Mouse (Mus musculus) left cerebral cortex, postnatal 14 days (tissue): ENCODE measurements around the gene Gm17087. TPM values are rescaled to one million over a fixed set of nuclear protein-coding genes. Genes with fewer than 3 reads are reported as not detected.

Experiments
- DNase-seq, 2 experiments: peaks; one replicate each; pipeline ENCODE4 v3.0.0; 2021 to 2022; ENCODE audit warnings: low spot score in 2 of 2, mixed read lengths in 1 of 2
- intact Hi-C: fragments of 180-260 bp; cut with DNase I; formaldehyde crosslinking; loops from one replicate; pipeline ENCODE4 v1.15.1; 2025
- total RNA-seq, 2 experiments: library from RNA; stranded (reverse); gene quantifications; 2 replicates each; pipeline ENCODE4 v1.2.3; 2021

Gene Gm17087
- total RNA-seq, 2 experiments from 2014 or later, result not detected

DNA sequence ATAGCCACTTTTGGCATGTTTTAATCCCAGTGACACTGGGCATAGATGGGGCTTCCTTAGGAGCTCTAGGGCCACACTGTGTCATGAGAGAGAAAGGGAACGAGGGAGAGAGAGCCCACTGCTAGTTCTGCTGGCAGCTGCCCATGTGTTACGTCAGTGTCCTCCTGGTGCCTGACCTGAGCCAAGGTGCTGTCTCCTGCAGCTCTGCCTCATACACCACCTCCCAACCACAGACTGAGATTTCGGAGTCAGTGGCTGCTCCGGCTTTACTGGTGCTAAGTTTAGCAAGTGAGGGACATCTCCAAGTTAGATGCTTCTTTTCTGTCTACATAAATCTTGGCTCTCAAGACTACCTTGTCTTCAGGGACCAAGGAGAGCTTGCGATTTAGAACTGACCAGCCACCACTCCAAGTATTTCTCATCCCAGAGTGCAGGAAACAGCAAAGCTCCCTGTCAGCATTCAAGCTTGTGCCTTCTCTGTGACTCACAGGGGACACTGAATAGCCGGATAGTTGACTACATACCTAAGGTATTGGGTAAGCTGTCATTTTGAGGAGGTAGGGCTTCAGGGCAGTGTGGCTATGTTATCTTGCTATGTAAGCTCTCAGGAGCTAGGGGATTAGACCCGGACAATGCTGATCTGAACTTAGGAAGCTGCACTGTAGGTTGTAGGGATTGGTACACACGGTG lies 14.3 kb downstream of the Gm17087 start:
- DNase-seq, result no peak
- intact Hi-C loops, result no loop called here

DNA sequence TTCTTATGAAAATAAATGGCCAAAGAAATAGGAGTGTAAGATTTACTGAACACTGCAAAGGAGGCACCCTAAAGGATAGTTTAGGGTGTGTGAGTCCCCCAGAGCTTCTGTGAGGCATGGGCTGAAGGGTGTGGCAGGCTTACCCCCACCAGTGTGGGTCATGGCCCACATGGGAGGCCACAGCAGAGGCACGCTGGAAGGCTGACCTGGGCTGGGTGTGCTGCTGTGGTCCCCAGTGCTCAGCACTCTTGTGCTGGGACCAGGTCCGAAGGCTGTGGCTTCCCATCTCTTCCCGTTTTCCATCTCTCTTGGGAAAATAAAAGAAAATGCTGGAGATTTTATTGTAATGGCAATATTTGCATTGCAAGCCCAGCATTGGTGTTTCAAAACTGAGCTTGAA lies 15.1 kb downstream of the Gm17087 start:
- intact Hi-C loops, result no loop called here
- DNase-seq, result no peak

GRCm38 (mm10) chr17:8548733-8549132 lies 18.0 kb downstream of the Gm17087 start:
- DNase-seq, result no peak
- intact Hi-C loops, result no loop called here

DNA sequence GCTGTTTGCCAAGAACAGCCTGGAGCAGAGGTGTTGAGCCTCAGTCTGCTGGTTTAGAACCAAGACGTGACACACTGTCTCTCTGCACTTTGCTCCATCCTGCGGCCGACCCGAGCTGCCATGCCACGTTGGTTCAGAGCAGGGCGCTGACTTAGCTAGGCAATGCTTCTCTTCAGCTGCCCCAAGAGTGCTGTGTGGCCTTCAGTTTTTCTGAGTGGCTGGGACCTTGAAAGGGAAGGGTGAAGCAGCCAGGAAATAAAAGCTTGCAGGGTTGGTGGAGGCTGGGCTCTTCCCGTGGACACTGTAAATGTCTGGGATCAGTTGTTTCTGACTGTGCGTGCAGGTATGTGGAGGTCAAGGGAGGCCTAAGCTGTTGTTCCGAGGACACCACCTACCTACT lies 20.4 kb downstream of the Gm17087 start:
- no peak for DNase-seq
- intact Hi-C loops, result no loop called here

GRCm38 (mm10) chr17:8541974-8542538 lies 24.7 kb downstream of the Gm17087 start:
- DNase-seq, result peak in 1 of 2 experiments; percentile 42
- intact Hi-C loops, result no loop called here

- intact Hi-C loops, result no loop called here
- DNase-seq, result no peak
Measured at GRCm38 (mm10) chr17:8538102-8538501, 28.6 kb downstream of the Gm17087 start.

GRCm38 (mm10) chr17:8536522-8536921 lies 30.2 kb downstream of the Gm17087 start:
- DNase-seq, result no peak
- intact Hi-C loops, result no loop called here

- no peak for DNase-seq
- intact Hi-C loops, result no loop called here
Measured at GRCm38 (mm10) chr17:8533828-8534227, 32.9 kb downstream of the Gm17087 start.

DNA sequence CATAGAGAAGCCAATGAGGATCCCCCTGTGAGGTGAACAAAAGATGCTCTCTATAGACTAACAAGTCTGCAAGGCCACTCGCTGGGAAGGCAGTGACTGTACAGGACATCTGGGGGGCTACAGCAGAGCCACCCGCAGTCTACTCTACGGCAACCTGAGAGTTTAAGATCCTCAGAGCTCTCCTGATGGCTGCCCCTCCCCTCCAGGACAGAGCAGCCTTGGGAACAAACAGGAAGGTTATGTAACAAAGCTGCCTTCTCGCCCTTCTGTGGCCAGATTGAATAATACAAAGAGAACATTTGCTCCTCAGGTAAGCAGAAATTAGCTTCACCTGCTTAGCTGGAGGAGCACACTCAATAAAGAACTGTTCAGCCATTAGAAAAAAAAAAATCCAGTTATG lies 34.1 kb downstream of the Gm17087 start:
- DNase-seq, result no peak
- intact Hi-C loops, result no loop called here

GRCm38 (mm10) chr17:8528641-8529040 lies 38.1 kb downstream of the Gm17087 start:
- intact Hi-C loops, result loop anchor here (2.0 to 5.0 kb wide), 3 partner anchors 34 to 61 kb away; no protein-coding TSS in a partner anchor
- DNase-seq, result no peak

DNA sequence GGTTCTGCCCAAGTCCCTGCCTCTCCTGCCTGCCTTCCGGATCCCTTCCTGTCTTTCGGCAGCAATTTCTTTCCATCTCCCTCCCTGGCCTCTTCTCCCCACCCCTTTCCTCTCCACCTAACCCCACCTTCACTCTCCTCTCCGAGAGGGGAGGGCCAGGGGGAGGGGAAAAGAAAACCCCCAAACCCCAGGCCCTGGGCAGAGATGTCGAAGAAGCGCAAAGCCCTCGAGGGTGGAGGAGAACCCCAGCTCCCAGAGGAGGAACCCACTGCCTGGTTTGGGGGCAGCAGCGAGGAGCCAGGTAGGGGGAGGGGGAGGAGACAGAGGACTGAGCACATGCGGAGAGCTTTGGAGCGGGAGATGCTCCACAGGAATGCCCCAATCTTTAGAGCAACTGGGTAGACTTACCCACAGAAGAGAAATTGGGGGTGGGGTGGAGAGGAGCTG lies 39.9 kb downstream of the Gm17087 start:
- peak; percentile 33 to 34 for DNase-seq
- intact Hi-C loops, result loop anchor here (5.0 kb wide), 2 partner anchors 55 to 60 kb away; no protein-coding TSS in a partner anchor

- intact Hi-C loops, result loop anchor here (2.0 to 5.0 kb wide), 4 partner anchors 17 to 59 kb away; no protein-coding TSS in a partner anchor
- peak; percentile 39 to 40 for DNase-seq
Measured at GRCm38 (mm10) chr17:8525971-8526740, 40.6 kb downstream of the Gm17087 start.

GRCm38 (mm10) chr17:8525225-8525721 lies 41.5 kb downstream of the Gm17087 start, which contains the start of gene Pde10a:
Gene Pde10a (plus strand): TSS chr17:8525372.
- intact Hi-C loops, result loop anchor here (2.0 to 5.0 kb wide), 4 partner anchors 16 to 58 kb away; no protein-coding TSS in a partner anchor
- DNase-seq, result peak; percentile 22 to 48

GRCm38 (mm10) chr17:8524387-8525165 lies 42.2 kb downstream of the Gm17087 start:
- intact Hi-C loops, result loop anchor here (2.0 to 5.0 kb wide), 4 partner anchors 16 to 58 kb away; no protein-coding TSS in a partner anchor

GRCm38 (mm10) chr17:8523986-8524385 lies 42.8 kb downstream of the Gm17087 start:
- intact Hi-C loops, result loop anchor here (2.0 kb wide), 2 partner anchors 15 to 37 kb away; no protein-coding TSS in a partner anchor
- DNase-seq, result peak; percentile 19 to 26

More at GRCm38 (mm10) chr17:8524387-8525165, 42.2 kb downstream of the Gm17087 start:
- DNase-seq, result peak; percentile 90 to 94

GRCm38 (mm10) chr17:8516006-8516405 lies 50.7 kb downstream of the Gm17087 start:
- intact Hi-C loops, result no loop called here
- DNase-seq, result peak; percentile 49 to 68
